Mouse (Mus musculus) naive thymus-derived CD4-positive, alpha-beta T cell, adult 2 months (primary cell): ENCODE measurements around the gene Sept12.
A peak's percentile ranks its signal among the peaks of the same experiment; 100 is the strongest.

ENCODE experiments used
- DNase-seq: peaks from one replicate; pipeline ENCODE4 v3.0.0-alpha.2; 2011; ENCODE audit warnings: low read depth

Sept12 gene

DNA sequence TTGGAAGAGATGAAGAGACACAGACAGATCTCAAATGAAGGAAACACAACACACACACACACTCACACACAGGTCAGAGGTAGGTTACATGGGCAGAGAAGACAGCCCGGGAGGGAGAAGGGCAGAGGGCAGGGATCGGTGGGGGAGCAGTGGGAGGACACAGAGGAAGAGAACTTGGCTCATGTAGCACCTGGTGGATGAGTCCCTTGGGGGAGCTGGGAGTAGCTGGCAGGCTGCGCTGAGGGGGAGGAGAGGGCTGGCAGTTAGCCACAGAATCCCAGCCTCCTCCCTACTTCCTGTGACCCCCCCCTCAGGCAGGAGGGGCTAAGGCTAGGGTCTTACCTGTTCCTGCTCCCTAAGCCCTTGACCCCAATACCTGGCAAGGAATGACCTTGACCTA is at the start of gene Sept12:
TSS of gene Sept12 (minus strand) at position 300 of the 400 bp plus-strand sequence.
- no peak for DNase-seq

DNA sequence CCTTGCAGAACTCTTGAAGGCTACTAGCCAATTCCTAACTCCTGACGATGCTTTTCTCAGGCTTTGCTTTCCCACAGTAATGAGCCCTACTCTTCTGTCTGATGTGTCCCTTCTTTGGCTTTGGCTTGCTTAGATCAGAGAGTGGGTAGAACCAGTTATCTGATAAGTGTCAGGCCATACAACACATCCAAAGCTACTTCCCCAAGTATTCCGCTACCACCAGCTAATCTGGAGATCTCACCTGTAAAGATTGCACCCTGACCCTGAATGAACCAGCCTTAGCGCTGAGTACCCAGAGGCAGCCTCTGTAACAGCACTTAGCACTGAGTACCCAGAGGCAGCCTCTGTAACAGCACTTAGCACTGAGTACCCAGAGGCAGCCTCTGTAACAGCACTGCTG is 47.7 kb upstream of the Sept12 start:
- DNase-seq, result no peak

DNA sequence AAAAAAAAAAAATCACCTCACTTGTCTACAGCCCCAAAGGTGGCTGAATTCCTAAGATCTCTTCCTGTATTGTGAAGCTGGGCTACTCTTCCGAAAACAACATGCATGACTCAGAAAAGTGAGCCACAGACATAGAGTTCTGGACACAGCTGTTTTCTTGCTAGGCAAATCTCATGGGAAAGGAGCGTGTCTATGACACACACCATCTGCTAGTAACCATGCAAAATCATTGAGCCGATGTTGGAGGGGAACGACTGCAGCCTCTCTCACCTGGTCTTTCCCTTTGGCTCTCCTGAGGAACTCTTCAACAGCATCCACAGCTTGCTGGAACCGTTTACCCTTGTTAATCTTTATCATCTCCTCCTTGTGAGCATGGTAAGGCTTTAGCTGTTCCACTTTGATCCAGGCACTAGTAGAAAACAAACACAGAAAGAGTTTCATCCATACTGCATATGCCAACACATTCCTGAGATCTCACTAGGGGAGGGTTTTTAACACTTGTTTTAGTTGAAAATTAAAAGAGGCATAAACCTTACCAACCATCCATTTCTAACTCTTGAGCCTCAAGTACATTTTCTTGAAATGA is 39.1 kb upstream of the Sept12 start:
- no peak for DNase-seq

DNA sequence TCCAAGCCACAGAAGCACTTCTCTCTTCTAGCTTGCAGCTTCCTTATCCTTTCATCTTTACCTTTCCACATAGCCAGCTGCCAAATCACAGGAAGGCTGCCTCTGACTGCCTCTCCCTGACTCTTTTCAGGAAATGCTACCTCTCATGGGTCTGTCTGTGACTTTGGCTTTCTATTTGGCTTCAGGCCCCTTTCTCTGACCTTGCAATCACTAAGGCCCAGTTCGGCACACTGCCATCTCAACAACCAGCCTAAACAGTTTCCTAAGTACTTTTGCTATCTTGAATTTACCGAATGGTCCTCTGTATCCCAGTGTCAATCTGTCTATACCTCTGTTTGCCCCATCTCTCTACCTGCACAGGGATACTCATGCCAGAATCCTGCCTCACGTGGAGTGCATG is 37.9 kb upstream of the Sept12 start:
- DNase-seq, result no peak

DNA sequence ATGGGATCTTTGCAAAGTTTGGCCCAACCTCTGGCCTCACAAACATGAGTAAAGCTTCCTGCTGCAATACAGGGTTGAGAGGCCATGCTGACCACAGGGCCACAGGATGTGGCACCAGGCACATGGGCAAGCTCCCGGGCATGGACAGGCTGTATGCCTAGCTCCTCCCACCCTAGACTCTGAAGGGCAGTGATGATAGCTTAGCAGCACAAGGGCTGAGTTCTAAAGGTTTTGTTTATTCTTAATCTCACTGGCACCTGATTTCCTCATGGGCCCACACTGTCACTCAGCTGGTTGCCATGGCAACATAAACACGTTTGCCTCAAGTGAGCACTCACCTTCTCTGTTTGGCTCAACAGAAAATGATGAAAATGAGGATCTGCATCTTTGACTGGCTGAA is 32.2 kb upstream of the Sept12 start:
- peak; percentile 43 for DNase-seq

DNA sequence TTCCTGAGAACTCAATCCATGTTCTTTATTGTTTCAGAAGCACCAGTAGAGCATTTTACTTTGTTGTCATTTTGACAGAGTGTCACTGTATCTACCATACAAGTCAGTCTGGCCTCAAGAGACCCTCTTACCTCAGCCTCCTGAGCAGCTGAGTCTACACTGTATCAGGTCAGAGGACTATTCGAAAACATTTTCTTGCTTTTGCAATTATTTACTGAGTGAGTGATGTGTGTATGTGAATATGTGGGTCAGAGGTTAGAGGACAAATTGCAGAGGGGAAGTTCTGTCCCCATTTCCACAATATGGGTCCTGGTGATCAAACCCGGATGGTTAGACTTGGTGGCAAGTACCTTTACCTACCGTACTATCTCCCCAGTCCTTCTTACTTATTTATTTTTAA is 26.4 kb upstream of the Sept12 start:
- no peak for DNase-seq

DNA sequence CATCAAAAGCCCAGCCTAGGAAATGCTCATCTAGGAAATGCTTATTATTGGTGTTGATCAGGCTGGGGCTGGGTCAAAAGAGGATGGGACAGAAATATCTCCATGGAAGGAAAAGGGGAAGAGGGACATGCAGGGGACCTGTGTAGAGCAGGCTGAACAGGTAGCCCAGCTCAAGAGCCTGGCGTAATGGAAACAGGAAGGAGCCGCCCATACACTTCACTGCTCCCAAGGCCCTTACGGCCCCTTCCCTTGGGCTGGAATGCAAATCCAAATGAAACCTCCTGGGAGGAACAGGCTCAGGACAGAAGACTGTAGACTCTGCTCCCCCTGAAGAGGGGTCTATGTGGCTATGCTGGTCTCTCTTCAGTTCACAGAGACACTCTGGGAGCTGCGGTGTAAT is 16.9 kb upstream of the Sept12 start:
- DNase-seq, result no peak

DNA sequence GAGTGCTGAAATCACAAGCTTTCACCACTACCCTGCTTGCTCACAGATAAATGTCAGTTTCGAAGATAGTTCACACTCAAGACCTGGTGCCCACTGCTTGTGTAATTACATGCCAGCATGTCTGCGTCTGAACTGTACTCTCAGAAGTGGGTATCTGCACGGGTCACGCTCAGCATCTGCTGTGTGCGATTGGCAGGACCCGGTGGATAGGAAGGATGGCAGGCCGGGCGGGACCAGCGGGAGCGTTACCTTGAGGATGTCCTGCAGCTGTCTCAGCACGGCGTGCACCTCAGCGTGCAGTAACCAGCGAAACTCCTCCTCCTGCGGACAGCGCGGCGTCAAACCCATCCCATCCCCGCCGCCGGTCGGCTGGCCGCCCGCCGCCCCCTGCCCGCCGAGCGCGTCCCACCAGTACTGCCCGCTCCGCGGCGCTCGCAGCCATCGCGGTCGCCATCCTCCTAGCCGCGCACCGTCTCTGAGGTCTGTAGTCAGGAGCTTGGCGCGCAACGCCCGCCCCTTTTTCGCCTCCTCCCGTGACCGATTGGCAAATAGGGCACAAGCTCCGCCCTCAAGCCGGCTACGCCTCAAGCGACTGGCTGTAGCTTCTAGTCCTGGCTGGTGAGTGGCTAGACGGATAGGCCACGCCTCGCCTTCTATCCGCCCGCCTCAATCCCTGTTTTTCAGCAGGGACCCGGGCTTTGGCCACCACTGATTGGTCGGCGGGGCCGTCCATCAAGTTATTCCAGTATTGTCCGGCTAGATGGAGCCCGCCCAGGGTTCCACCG is 15.6 kb upstream of the Sept12 start, which contains the start of gene Rogdi:
TSS of gene Rogdi (minus strand) at position 500 of the 785 bp plus-strand sequence.
- DNase-seq, result peak; percentile 97

DNA sequence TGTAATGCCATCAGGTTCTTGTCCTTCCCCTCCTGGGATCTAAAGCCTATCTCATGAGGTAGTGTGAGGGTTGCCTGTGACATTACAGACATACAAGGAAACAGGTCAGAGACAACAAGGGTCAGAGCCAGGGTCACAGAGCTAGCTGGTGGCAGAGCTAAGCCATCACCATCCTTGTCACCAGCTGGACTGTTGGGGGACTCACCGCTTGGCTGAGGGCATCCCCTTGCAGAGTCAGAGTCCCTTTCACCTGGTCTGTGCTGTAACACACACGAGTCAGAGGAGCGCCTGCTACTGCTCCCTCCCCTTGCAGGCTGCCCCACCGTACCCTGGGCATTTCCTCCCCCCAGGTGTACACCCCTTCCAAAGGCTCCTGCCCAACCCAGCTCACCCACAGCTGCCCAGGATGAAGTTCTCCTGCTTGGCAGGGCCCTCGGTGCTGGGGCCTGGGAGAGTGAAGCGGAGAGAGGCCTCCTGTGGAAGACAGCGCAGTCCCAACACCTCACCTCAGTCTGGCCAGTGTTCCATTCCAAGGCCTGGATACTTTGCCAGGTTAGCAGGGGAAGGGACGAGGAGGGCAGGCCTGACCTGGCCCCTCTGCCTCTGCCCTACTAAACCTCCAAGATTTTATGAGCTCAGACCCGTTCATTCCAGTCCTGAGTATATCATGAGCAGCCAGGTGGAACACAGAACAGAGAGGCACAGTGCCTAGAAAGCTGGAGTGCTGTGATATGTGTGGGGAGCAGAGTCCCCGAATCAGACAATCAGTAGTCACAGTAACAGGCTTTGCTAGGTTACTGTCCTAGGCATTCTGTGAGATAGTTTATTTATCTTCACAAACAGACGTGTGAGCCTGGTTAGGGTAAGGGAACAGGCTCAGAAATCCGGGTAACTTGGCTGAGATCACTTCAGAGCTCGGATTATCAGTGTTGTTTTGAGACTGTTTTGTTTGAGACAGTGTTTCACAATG is 14.7 kb upstream of the Sept12 start:
- DNase-seq, result peak; percentile 7

DNA sequence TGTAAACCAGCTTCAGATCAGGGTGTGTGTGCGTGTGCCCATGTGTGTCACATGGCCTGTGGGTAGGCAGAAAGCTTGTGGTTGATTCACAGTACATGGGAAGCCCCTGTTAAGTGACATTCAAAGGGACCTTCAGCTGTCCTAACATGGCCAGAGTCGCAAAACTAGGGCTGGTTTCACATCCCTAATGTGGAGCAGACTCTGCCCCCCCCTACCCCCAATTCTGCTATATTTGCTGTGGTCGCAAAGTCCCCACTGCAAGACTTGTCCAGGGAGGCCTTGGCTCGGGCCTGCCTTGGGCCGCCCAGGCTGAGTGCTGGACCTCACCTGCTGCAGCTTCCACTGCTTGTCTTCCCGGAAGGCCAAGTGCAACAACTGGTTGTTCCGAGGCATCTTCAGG is 13.6 kb upstream of the Sept12 start:
- DNase-seq, result no peak

DNA sequence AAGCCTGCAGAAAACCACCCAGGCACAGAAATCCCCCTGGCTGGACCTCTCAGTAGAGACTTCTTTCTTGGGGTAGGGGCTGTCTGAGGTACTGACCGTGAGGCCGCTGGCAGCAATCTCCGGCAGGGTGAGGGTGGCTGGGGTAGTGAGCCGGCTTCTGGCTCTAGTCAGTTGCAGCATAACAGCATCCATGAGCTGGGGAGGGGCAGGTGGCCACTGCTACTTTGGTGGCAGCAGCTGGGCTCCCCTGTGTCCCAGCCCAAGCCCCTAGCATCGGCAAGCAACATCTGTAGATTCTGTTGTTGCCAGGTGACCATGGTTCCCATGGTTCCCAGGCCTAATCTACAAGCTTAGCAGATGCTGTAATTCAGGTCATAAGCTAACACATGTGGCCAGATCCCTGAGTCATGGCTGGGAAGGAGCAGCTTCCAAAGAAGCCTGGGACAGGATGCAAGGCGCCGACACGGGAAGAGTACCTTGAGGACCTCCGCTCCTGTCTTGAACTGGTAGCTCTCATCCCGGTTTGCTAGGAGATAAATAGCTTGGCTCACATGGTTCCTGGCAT is 12.8 kb upstream of the Sept12 start:
- DNase-seq, result no peak

DNA sequence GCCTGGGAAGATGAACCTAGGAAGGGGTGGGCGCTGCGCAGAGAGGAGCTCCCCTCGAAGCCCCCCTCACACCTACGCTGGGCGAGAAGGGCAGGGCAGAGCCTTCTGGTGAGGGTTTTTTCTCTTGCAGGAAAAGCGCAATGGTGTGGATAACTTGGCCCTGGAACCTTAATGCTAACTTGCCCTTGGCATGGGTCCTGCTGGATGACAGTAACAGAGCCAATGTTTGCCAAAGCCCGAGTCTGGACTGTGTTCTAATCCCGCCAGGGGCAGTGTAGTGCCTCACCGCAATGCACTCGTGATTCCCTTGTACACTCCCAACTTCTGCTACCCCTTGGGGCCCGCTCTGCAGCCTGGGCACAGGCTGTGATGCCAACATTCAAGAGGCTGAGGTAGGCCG is 10.4 kb upstream of the Sept12 start:
- no peak for DNase-seq

DNA sequence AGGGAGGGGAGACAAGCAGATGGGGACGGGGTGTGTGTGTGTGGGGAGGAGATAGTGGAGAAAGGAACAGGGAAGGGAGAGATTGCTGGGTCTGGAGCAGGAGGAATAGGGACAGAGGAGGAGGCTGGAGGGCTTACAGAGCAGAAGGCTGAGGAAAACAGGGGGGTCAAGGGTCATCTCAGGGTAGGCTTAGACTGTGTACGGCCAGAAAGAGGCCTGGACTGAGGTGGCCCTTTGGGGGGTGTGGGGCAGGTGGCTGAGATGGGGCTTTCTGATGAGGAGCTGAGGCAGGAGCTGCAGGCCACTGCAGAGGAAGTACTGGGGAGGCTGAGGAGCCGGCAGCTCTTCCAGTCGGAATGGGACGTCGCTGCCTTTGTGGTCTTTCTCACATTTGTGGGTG is 9.8 kb upstream of the Sept12 start:
- no peak for DNase-seq

DNA sequence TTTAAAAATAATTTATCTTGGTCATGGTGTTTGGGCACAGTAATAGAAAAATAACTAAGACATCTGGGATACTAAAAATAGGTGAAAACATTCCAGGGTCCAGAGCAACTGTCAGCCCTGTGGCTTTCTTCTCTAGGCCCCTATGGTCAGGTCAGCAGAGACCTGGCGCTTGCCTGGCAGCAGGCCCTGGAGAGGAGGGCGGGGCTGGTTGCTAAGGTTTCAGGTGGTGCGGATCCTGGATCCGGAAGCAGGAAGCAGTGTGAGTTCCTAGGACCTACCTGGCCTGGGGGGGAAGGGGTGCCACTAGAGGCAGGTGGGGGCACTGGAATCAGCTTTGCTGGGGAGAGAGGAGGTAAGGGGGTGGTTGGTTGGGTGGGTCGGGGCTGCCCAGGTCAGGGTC is 9.4 kb upstream of the Sept12 start, which contains the start of gene Smim22:
TSS of gene Smim22 (plus strand) at position 222 of the 400 bp plus-strand sequence.
- no peak for DNase-seq

DNA sequence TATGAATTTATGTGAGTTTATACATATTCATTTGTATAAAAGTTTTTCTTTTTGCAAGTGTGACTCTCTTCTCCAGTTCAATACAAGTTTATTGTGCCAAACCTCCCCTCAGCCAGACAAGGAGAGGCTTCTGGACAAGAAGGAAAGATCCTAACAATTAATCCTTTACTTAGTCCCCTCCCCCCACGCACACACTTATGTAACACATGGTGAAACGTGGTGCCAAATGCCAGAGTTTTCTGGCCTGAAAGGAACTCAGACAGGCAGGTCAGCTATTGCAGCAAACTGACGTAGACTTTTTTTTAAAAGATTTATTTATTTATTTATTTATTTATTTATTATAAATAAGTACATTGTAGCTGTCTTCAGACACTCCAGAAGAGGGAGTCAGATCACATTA is 3.0 kb upstream of the Sept12 start:
- DNase-seq, result no peak

DNA sequence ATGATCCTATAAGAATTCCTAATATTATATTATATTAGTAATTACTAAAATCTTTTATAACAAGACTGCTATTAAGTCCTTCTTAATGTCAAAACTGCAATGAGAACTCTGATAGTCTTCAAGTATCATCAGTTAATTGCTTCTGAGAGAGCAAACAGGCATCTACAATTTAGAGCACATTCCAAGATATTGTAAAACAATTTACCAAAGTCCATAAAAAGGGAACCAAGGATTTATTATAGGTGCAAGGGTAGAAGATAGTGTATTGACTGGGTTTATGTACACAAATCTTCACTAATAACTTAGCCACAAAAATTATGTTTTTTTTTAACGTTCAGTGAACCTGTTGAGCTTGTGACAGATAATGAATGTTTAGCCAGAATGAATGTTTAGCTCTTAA is 1.3 kb upstream of the Sept12 start:
- no peak for DNase-seq

DNA sequence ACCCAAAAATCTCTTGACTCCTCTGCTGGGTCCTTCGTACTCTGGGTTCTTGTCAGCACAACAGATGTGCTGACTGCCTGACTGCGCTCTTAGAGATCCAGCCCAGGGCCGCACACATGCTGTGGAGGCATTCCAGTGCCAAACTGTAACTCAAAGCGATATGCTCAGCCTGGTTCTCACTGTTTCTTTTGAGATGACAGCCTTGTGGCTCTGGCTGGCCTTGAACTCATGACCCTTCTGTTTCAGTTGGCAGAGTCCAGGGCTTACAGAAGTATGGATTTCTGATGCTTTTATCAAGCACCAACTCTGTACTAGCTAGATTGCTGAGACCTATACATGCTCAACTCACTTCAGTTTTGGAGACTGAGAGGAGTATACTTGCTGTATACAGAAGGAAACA is 4.4 kb downstream of the Sept12 start:
- no peak for DNase-seq

DNA sequence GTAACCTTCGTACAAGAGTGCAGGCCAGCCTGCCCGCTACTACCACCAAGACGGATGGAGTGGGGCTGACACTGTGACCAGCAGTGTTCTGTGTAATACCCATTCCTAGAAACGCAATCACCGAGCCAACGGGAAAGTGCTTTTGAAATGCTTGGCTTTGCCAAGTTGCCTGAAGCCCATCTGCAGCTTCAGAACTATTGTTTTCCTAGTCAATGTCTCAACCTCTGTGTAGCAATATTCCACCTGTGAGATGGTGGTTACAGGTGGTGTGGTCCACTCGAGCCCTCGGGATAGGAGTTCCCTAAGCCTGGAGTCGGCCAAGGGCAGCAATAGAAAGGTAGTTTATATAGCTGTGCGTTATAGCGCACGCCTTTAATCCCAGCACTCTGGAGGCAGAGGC is 12.9 kb downstream of the Sept12 start:
- DNase-seq, result no peak

DNA sequence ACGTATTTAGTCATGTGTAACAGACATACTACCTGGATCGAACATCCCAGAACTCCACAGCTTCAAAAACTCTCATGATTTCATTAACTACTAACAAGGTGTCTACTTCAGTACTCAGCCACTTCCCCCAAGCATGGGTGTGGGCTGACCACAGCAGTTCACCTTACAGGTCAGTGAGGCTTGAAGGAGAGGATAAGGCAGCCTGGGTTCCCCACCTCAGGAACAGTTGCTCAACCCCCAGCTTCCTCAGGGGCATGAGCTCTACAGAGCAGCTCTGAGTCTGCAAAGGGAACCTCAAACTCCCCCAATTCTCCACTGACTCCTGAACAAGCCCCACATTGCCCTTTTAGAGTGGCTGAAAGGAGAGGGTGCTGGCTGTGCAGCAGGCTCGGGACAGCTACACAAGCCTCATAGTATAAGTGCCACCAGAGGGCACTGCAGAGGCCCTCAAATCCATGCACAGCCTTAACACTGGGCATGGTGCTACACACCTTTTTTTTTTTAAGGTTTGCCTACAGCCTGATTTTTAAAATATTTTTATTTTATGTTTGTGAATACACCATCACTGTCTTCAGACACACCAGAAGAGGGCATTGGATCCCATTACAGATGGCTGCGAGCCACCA is 17.8 kb downstream of the Sept12 start:
- DNase-seq, result peak; percentile 59

DNA sequence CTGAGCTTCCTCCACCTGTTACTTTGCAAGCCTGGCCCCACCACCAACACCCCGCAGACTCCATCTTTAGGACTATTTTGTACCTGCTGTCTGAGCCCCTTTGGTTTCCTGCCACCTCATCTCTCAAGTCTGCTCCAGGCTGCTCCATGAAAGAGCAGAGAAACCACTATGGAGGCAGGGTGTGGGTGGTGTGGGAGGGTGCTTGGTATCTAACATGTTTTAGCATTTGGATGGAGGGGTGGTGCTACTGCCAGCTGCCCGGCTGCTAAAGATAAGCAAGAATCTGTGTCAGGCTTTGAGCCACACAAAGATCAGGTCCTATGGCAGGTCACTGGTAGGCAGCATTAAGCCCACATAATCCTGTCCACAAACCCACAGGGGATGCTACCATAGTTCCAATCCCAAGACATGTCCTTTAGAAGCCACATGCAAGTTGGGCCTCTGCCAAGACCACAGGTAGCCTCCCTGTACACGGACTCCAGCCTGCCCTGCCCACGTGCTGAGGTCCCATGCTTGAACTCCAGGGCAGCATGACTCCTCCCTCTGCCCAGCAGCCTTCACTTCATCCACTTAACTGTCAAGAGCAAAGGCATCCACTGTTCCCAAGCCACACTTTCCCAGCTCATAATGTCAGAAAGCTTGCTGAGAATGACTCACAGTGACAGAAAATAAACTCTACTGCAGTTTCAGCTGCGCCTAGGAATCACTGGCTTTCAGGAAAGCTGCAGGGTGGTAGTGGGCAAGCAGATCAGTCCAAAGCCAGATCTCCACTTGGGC is 19.2 kb downstream of the Sept12 start:
- no peak for DNase-seq

DNA sequence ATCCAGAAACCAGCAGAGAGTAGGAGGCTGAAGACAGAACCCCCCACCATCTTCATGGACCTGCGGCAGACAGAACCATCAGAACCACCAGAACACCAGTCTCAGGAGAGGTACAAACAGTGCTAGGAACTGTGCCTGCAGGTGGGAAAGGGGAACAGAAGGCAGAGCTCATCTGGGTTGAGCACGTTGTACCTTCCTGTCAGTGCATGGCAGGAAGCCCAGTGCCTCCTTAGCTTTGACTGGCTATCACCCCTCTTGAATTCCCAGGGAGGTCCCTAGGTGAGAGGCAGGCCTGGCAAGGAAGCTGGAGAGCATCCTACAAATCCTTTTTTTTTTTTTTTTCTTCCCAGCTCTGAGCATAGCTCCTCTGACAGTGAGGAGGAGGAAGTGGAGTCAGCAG is 21.5 kb downstream of the Sept12 start:
- no peak for DNase-seq
